Mouse (Mus musculus) spleen, adult 2 months (tissue): ENCODE data around the gene Fsd1. TPM values are rescaled to one million over a fixed set of nuclear protein-coding genes. Genes with fewer than 3 reads are reported as not detected.

ENCODE experiments used
- DNase-seq, 2 experiments: peaks; one replicate each; pipeline versions ENCODE4 v3.0.0 to v3.0.0-alpha.2; 2012 to 2021; ENCODE audit warnings: low spot score in 2 of 2, low read depth in 1 of 2
- H3K27ac ChIP-seq: fragments of 200-500 bp; 2 replicates; pipeline ENCODE4 v1.5.1; 2012; ENCODE audit warnings: low read length, inconsistent platforms; ENCODE audit not compliant: insufficient read depth
- H3K27me3 ChIP-seq: fragments of 200-500 bp; 2 replicates; pipeline ENCODE4 v1.6.1; 2012; ENCODE audit warnings: mild to moderate bottlenecking, moderate library complexity, low read length, inconsistent platforms; ENCODE audit not compliant: control insufficient read depth, insufficient read depth
- H3K36me3 ChIP-seq: fragments of 200-500 bp; 2 replicates; pipeline ENCODE4 v1.6.1; 2012; ENCODE audit warnings: mild to moderate bottlenecking, low read length, inconsistent platforms; ENCODE audit not compliant: control insufficient read depth, insufficient read depth
- H3K4me1 ChIP-seq: fragments of 200-500 bp; 2 replicates; pipeline ENCODE4 v1.6.1; 2011; ENCODE audit warnings: inconsistent platforms; ENCODE audit not compliant: control insufficient read depth, insufficient read depth, insufficient read length
- H3K4me3 ChIP-seq: fragments of 200-500 bp; 2 replicates; pipeline ENCODE4 v1.5.1; 2011; ENCODE audit warnings: mild to moderate bottlenecking, inconsistent platforms; ENCODE audit not compliant: insufficient read depth, insufficient read length; ENCODE audit errors: extremely low read depth
- CTCF ChIP-seq: fragments of 200-500 bp; IDR thresholded peaks from 2 replicates; pipeline ENCODE4 v1.5.1; 2011; ENCODE audit warnings: mild to moderate bottlenecking, inconsistent platforms; ENCODE audit not compliant: insufficient read depth, insufficient read length, insufficient replicate concordance; ENCODE audit errors: extremely low read depth
- POLR2A ChIP-seq: fragments of 200-500 bp; IDR thresholded peaks from 2 replicates; pipeline ENCODE4 v1.6.1; 2011; ENCODE audit warnings: low read depth, low read length, inconsistent platforms
- WGBS: fragments of 180-500 bp; shearing (Covaris S2); methylation state at CpG from one replicate; pipeline ENCODE4 v1.1.7; 2018; 5-methylcytosine and 5-hydroxymethylcytosine counted together
- polyA plus RNA-seq: library from polyadenylated mRNA; depleted of rRNA; stranded (reverse); fragments of >200 nt; gene quantifications from 2 replicates; pipeline ENCODE4 v1.2.3, GENCODE M21; 2012

Gene Fsd1
- polyA plus RNA-seq, 1 experiment: 0.07 TPM

DNA sequence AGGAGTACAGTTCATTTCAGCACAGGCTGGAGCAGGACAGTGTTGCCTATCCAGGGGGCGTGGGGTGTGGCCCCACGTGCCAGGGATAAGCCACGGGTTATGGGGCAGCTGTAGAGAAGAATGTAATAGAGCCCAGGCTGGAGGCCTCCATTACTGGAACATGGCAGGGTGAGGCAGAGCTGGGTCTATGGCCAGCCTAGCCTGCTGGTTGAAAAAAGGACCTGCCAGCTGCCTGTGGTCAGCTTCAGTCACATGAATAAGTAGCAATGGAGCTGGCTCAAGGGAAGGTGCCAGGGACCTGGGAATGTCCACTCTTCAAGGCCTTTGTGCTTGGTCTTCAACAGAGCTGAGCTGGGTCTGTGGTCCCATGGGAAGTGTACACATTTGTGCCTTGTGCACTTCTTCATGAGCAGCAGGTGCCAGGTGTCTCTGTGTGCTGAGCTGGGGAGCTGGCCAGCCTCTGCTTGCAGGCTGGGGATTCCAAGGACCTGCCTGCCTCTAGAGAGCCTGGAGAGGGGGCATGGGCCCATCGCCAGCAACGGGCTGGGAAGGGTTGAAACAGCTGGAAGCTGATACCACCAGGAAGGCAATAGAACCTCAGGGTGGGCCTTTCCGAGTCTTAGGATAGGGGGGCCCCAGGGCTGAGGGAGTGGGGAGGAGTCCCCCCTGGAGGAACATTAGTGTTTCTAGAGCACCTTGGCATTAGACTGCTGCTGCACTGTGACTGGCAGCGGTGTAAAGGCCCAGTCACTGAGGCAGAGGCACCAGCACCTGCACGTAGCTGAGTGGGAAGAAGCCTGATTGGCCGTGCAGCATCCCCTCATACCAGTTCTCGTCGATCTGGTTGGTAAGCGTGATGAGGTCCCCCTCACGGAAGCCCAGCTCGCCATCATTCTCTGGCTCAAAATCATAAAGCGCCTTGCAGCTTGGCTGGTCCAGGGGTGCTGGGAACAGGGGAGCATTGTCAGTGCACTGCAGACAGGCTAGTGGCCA, 30.8 kb downstream of the Fsd1 start:
- H3K36me3 ChIP-seq: peaks cover 34% of the 10 kb centered on the region
- TF ChIP-seq CTCF (no peak), POLR2A (no peak)
- WGBS: 94% methylated on average over 15 of the region's 15 CpGs

DNA sequence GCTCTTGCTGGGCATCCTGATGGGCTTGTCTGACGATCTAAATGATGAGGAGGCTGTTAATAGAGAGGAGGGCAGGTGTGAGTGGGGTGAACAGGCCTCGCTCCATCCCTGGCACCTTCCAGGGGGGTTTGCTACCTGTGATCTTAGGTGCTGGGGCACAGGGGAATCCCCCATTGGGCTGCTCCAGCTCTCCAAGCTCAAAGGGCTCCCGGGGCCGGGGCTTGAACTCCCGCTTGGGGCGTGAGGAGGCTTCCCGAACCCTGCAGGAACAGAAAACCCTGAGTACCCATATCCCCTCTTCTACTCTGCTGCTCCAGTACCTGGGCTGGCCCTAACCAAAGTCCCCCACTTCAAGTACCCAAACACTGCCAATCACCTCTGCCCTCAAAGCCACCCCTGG, 31.5 kb downstream of the Fsd1 start:
- Histone ChIP-seq H3K4me3 (no peak overlapping the region), H3K36me3 (peaks cover 34% of the 10 kb centered on the region), H3K27me3 (no peaks in the 10 kb centered on the region), H3K27ac (no peak overlapping the region), H3K4me1 (peaks cover 28% of the 10 kb centered on the region)
- no peak for TF ChIP-seq POLR2A
- DNase-seq: no peak
- WGBS: 91% methylated on average over 7 of the region's 7 CpGs

More for the DNA sequence above, 30.8 kb downstream of the Fsd1 start:
- Histone ChIP-seq H3K4me3 (no peak overlapping the region), H3K27ac (no peak overlapping the region), H3K27me3 (no peaks in the 10 kb centered on the region), H3K4me1 (peaks cover 21% of the 10 kb centered on the region)
- DNase-seq: no peak

DNA sequence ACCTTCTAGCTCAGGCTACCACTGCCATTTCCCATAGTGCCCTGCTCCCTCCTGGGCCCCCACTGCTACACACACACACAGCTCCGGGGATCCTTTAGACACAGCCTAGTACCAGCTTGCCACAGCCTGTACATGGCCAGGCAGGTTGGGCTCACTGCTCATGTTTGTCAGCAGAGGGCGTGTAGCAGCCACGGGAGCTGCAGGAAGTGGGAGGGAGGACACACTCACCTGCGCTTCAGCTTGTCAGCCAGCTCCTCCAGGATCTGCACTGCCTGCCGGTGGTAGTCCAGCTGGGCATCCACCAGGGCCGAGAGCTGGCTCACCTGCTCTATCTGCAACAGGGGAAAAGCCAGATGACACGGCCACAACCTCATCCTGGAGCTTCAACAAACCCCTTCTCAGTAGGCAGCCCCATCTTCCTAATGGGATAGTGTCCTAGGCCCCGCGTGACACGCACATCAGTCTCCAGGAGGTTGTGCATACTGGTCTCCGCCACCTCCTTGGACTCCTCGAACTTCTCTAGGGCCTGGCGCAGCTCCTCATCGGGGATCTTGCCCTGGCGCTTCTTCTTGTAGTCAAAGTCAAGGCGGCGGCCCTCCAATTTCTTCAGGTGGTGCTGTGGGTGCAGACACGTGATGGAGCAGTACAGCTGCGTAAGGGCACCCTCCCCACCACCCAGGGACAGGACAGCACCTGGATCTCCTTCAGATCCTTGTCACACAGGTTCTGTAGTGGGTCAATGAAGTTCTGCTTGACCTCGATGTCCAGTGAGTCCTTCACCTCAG, 32.2 kb downstream of the Fsd1 start:
- peak in 1 of 2 experiments; percentile 71 for DNase-seq
- WGBS: 72% methylated on average over 20 of the region's 20 CpGs
- no peak for TF ChIP-seq POLR2A
- peak; percentile 59; the same call in 1 of the 2 replicates for TF ChIP-seq CTCF
- H3K4me3 ChIP-seq: no peak overlapping the region
- no peaks in the 10 kb centered on the region for H3K27me3 ChIP-seq
- no peak overlapping the region for H3K27ac ChIP-seq
- H3K36me3 ChIP-seq: peaks cover 34% of the 10 kb centered on the region
- peaks cover 35% of the 10 kb centered on the region for H3K4me1 ChIP-seq

DNA sequence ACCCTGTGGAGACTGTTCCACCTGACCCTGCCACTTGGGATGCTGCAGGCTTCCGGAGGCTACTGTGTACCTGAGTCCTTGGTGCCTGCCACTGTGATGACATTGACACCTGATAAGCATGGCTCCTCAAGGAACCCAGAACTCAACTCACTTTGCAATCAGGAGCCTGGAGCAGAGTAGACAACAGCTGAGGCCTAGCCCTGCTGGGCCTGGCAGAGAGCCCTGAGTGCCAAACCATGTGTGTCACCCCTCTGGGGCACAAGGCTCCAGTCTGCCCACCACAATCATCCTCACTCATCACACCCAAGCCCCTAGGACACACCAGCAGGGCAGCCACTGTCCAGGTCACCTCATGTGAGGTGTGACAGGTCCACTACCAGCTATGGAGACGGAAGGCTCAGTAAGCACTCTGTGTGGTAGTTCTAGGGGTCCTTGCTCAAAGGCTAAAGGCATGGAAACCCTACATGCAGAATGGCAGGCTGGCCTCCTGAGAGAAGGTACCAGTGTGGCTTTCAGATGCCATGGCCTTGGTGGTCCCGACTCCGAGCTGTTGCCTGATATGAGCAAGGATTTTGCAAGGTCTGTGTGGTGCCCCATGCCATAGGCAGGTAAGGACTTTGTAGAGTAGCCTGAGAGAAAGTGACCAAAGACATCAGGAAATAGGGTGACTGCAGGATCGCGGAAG, 34.2 kb downstream of the Fsd1 start:
- WGBS: 73% methylated on average over 6 of the region's 6 CpGs
- Histone ChIP-seq H3K36me3 (peaks cover 27% of the 10 kb centered on the region), H3K4me3 (no peak overlapping the region), H3K27me3 (no peaks in the 10 kb centered on the region), H3K4me1 (peaks cover 47% of the 10 kb centered on the region), H3K27ac (peak overlapping the region; percentile 43)
- no peak for DNase-seq
- TF ChIP-seq CTCF: no peak
- TF ChIP-seq POLR2A: no peak

DNA sequence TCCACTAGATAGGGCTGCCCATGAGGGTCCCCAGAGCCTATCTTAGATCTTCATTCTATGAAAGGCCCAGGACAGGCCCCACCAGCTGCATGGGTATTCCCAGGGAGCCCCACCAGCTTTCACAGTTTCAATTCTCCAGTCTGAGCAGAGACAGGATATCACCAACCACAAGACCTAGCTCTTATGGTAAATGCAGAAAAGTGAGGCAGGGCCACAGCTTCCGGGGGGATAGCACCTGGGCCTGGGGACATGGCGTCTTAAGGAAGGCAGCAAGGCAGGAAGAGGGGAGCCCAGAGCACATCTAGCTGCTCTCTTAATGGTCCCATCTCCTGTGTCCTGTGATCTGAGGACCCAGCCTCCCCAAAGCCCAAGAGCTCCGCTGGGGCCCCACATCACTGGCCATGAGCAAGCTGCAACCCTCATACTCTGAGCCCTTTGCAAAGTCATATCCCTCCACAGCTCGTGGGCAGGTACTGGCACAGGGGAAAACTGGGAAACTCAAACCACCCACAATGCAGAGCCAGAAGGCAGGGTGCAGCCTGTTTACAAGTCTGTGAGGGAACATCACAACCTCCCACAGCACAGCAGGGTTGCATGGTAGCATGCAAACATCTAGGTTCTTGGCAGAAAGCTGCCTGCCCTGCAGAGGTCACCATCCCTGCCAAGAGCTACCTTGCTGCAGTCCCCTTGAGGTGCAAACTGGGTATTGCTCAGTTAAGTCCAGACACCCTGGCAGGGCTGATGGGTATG, 35.0 kb downstream of the Fsd1 start:
- DNase-seq: peak in 1 of 2 experiments; percentile 34
- H3K4me3 ChIP-seq: no peak overlapping the region
- 16% methylated on average over 4 of the region's 4 CpGs for WGBS
- peak overlapping the region; percentile 43 for H3K27ac ChIP-seq
- H3K27me3 ChIP-seq: no peaks in the 10 kb centered on the region
- peaks cover 21% of the 10 kb centered on the region for H3K36me3 ChIP-seq
- TF ChIP-seq CTCF (no peak), POLR2A (no peak)
- H3K4me1 ChIP-seq: peaks cover 49% of the 10 kb centered on the region
